9 mouse cellular contexts compared by ENCODE assay signal in the genomic region with DNA sequence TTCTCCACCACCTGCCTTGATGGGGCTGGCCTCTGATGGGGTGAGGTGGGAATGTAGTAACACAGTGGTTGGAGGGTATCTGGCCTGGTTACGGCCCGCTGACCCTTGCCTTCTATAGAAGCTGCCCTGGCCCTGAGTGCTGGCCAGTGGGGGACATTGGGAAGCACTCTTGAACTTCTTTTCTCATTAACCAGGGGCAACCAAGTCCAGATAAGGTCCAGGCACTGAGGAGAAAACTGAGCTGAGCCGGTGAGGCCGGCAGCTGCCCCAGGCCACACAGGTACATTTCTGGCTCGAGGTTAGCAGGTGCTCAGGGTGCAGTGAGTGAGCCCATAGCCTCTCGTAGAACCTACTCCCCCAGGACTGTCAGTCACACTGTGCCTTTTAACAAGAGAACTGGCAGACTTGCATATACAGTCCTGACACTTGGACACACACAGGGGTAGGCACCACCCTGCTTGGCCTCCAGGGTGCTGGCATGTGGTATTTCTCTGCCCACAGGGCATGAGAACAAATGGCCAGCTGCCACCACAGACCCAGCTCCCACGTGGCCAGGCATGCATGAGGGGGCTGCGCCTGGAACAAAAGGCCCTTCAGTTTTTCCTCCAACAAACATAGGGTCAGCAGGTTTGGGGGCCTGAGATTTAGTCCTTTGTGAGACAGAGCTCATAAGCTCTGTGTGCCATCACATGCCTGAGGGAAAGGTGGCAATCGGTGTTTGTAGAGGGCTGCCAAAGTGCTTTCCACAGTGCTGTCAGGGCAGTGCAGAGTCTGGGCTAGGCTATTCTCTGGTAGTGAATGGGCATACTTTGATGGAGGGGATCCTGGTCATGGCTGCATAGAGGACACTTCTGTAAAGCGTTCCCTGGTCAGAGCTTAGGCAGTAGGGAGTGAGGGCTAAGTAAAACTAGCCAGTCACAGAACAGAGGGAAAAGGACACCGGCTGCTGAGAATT. TPM values are rescaled to one million over a fixed set of nuclear protein-coding genes. Genes with fewer than 3 reads are reported as not detected.
DNase-seq lines count a peak whose midpoint lies in the region; ATAC-seq lines count a peak whose summit lies in the region.
"Had no signal": no experiment of that assay in that cellular context is flagged by ENCODE, and none has a peak within 500 bp of the region (broad histone marks: within the 10 kb centered on the region; RNA-seq: fewer than 3 reads in every experiment).

No protein-coding gene starts in this region.

- DNase-seq in adrenal gland, postnatal 10 days: peak; percentile 55
- no peak for DNase-seq in adrenal gland, adult 8-10 months
- no peak for DNase-seq in neural tube, embryonic 11.5 days (ENCODE audit: low spot score)
- DNase-seq in neural tube, embryonic 10.5 days (ENCODE audit: extremely low spot score, low spot score): no peak
- peak; percentile 40 to 55 for DNase-seq in layer of hippocampus, postnatal 14 days (ENCODE audit: low spot score in 2 of 2)
- DNase-seq in B cell, adult 2 months: no peak
- no peak for DNase-seq in natural killer cell, adult 2 months (ENCODE audit: low spot score in 2 of 2)

- H3K36me3 ChIP-seq in neural tube, embryonic 11.5 days (ENCODE audit: control insufficient read depth, insufficient read depth, low read length): no peaks in the 10 kb centered on the region
- no peaks in the 10 kb centered on the region; the same call in 1 of the 2 replicates for H3K36me3 ChIP-seq in hindbrain, embryonic 13.5 days

- WGBS in neural tube, embryonic 11.5 days: 76% methylated on average over 11 of the region's 11 CpGs
- WGBS in hindbrain, embryonic 13.5 days: 59% methylated on average over 11 of the region's 11 CpGs

- no peak overlapping the region for H3K4me2 ChIP-seq in neural tube, embryonic 11.5 days (ENCODE audit: low read depth)
- no peak overlapping the region for H3K4me2 ChIP-seq in hindbrain, embryonic 13.5 days

- peaks cover 13% of the 10 kb centered on the region for H3K4me1 ChIP-seq in neural tube, embryonic 11.5 days (ENCODE audit: control insufficient read depth, insufficient read depth, low read length)
- peaks cover 58% of the 10 kb centered on the region for H3K4me1 ChIP-seq in hindbrain, embryonic 13.5 days (replicated peaks)

- H3K9ac ChIP-seq in neural tube, embryonic 11.5 days (ENCODE audit: low read length): peak overlapping the region; percentile 10; the same call in 1 of the 2 replicates
- H3K9ac ChIP-seq in hindbrain, embryonic 13.5 days: peak overlapping the region; percentile 59

- H3K4me3 ChIP-seq in neural tube, embryonic 11.5 days (ENCODE audit: low read depth, low read length): no peak overlapping the region
- H3K4me3 ChIP-seq in hindbrain, embryonic 13.5 days: no peak overlapping the region

- 0 out of 2 replicates have a peak overlapping the region, but pooled peaks have one; percentile 49 for H3K27ac ChIP-seq in neural tube, embryonic 11.5 days (ENCODE audit: low read depth, low read length)
- H3K27ac ChIP-seq in hindbrain, embryonic 13.5 days: peak overlapping the region; percentile 76

- no peaks in the 10 kb centered on the region for H3K27me3 ChIP-seq in neural tube, embryonic 11.5 days (ENCODE audit: control insufficient read depth, insufficient read depth, low read length)
- no peaks in the 10 kb centered on the region for H3K27me3 ChIP-seq in hindbrain, embryonic 13.5 days

- ATAC-seq in neural tube, embryonic 11.5 days (ENCODE audit: insufficient read depth, low FRiP score, low TSS enrichment): peak; percentile 39; the same call in 1 of the 2 replicates
- ATAC-seq in hindbrain, embryonic 13.5 days (ENCODE audit: low FRiP score): peak; percentile 34; the same call in 1 of the 2 replicates

- H3K9me3 ChIP-seq in neural tube, embryonic 11.5 days (ENCODE audit: control insufficient read depth, low read length): no peaks in the 10 kb centered on the region
- no peaks in the 10 kb centered on the region for H3K9me3 ChIP-seq in hindbrain, embryonic 13.5 days

RNA-seq across cellular contexts. Expression of a gene that starts 18.3 kb away (rescaled TPM):
- 10 to 100 TPM; 30.3 to 37.1 TPM for total RNA-seq in adrenal gland, postnatal 10 days (2021)
- 10 to 100 TPM; 42.2 to 60.4 (median 53.7) TPM for total RNA-seq in adrenal gland, adult 8-10 months (2022)
- polyA plus RNA-seq in neural tube, embryonic 11.5 days (2014; fragmentation: Nextera tagmentation; extraction: Ambion mirVana): 22.1 and 25.1 TPM in 2 replicates
- 24.1 and 24.7 TPM in 2 replicates for polyA plus RNA-seq in hindbrain, embryonic 13.5 days (2015; fragmentation: Nextera tagmentation; extraction: Ambion mirVana)
- total RNA-seq in layer of hippocampus, postnatal 14 days (2021): 100 to 1,000 TPM; 121 TPM

RNA-seq across cellular contexts. Expression of a gene that starts 32.1 kb away (rescaled TPM):
- 10 to 100 TPM; 40.1 to 55.3 TPM for total RNA-seq in adrenal gland, postnatal 10 days (2021)
- 10 to 100 TPM; 49.6 to 86.9 (median 68.3) TPM for total RNA-seq in adrenal gland, adult 8-10 months (2022)
- 53.3 and 58.5 TPM in 2 replicates for polyA plus RNA-seq in neural tube, embryonic 11.5 days (2014; fragmentation: Nextera tagmentation; extraction: Ambion mirVana)
- polyA plus RNA-seq in hindbrain, embryonic 13.5 days (2015; fragmentation: Nextera tagmentation; extraction: Ambion mirVana): 58.3 and 58.6 TPM in 2 replicates
- 10 to 100 TPM; 51.2 to 58.9 TPM for total RNA-seq in layer of hippocampus, postnatal 14 days (2021)

RNA-seq across cellular contexts. Expression of a gene that starts 41.7 kb away (rescaled TPM):
- not detected for total RNA-seq in adrenal gland, postnatal 10 days (2021)
- under 1 TPM in 3 of 4 experiments, not detected in 1; 0.38 to 0.65 (median 0.62) TPM for total RNA-seq in adrenal gland, adult 8-10 months (2022)
- not detected in 2 replicates for polyA plus RNA-seq in neural tube, embryonic 11.5 days (2014; fragmentation: Nextera tagmentation; extraction: Ambion mirVana)
- polyA plus RNA-seq in hindbrain, embryonic 13.5 days (2015; fragmentation: Nextera tagmentation; extraction: Ambion mirVana): 0.40 TPM in 1 of 2 replicates, not detected in the other
- under 1 TPM in 1 of 2 experiments, not detected in 1; 0.51 TPM for total RNA-seq in layer of hippocampus, postnatal 14 days (2021)
- total RNA-seq: heart, postnatal 36 days had no signal

RNA-seq across cellular contexts. Expression of a gene that starts 56.3 kb away (rescaled TPM):
- total RNA-seq in adrenal gland, postnatal 10 days (2021): 10 to 100 TPM; 16.9 to 28.1 TPM
- 10 to 100 TPM; 21.5 to 30.9 (median 24.2) TPM for total RNA-seq in adrenal gland, adult 8-10 months (2022)
- polyA plus RNA-seq in neural tube, embryonic 11.5 days (2014; fragmentation: Nextera tagmentation; extraction: Ambion mirVana): 21.8 TPM in 2 replicates
- polyA plus RNA-seq in hindbrain, embryonic 13.5 days (2015; fragmentation: Nextera tagmentation; extraction: Ambion mirVana): 40.0 and 45.5 TPM in 2 replicates
- 10 to 100 TPM; 47.1 to 47.2 TPM for total RNA-seq in layer of hippocampus, postnatal 14 days (2021)

Comparison
In these comparisons a context has a peak if more than half of its experiments do, and no peak if none do; other contexts are left out.
1. DNase-seq: peak in adrenal gland, postnatal 10 days (single experiment) and layer of hippocampus, postnatal 14 days (2 of 2); none in adrenal gland, adult 8-10 months (single experiment), neural tube, embryonic 11.5 days (single experiment), neural tube, embryonic 10.5 days (single experiment), B cell, adult 2 months (0 of 2) and natural killer cell, adult 2 months (0 of 2).